Mouse (Mus musculus) left cerebral cortex, adult 9 months (tissue): ENCODE results near the gene Mapk10.
A peak's percentile ranks its signal among the peaks of the same experiment; 100 is the strongest.

Experiments
- DNase-seq, 2 experiments: peaks; one replicate each; pipeline ENCODE4 v3.0.0; 2022; ENCODE audit warnings: low spot score in 2 of 2

The Mapk10 gene

DNA sequence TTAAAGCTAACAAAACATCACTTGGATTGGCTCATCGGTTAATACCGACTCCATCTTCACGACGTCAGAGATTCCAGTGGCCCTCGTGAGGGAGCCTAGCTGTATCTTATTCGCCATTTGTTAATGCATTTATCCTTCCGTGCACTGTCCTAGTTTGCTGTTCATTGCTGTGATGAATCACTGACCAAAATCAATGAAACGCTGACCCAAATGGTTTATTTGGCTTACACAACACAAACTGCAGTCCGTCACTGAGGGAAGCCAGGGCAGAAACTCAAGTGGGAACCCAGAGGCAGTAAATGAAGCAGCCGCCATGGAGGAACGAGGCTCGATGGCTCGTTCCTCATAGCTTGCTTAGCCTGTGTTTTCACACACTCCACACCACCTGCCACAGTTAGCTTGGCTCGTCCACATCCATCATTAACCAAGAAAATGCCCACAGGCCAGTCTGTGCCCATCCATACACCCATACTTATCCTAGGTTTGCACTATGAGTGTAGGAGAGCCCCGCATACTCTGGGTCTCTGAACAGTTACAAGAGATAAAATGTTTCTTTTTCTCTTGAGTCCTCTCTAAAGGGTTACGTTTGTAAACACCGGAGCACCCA, 140.0 kb downstream of the Mapk10 start:
- DNase-seq = no peak

GRCm38 (mm10) chr5:103050319-103050916, 160.7 kb downstream of the Mapk10 start:
- DNase-seq = no peak

DNA sequence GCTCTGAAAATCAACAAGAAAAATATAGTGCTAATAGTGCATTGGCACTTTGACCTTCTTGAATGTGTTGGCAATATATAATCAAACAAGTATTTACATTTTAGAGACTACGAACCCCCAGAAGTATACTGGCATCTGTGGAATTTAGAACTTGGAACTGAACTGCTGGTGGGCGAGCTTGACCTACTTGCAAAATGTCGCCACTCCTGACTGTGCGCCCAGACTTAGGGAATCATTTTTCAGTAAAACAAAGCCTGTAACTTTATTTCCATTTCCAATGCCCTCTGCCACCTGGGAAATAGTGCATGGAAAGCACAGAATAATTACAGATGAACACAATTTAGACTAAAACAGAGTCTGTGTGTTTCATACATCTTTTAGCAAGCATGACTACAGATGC, 163.1 kb downstream of the Mapk10 start:
- DNase-seq = no peak

DNA sequence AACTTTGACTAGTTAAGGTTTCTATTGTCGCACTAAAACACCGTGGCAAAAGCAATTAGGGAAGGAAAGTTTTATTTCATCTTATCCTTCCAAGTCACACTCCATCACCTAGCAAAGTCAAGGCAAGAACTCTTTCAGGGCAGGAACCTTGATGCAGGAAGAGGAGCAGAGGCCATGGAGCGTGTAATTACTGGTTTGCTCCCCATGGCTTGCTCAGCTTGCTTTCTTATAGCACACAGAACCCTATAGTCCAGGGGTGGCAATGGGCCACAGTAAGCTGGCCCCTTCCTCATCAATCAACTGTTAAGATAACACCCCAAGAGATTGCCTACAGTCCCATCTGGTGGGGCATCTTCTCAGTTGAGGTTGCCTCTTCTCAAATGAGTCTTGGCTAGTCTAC, 173.4 kb downstream of the Mapk10 start:
- no peak for DNase-seq

DNA sequence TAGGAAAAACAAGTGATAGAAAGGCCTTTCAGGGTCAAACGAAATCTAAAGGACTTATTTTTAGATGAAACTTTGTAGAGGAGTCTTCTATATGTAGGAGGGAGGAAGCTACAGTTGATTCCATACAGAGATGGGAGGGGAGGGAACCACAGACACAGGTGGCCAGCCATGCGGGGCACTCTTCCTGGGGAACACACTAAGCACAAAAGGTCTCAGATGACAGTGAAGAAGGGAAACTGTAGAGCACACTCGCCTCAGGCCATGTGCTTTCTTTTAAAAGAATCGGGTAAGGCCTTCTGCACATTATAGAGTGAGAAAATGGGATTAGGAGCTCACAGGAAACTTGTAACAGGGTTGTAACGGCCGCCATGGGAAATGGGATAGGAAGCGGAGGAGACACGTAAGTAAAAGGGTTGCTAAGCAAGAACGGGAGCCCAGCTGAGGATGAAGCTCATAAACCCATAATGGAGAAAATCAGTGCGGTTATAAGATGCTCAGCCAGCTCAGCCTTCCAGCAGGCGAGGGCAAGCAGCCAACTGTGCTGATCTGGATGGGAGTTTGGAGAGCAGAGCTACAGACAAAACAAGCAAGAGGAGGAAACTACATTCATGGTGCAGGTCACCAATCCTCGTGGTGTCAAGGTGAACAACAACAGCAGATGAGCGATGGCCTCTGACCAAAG, 182.1 kb downstream of the Mapk10 start:
- peak in 1 of 2 experiments; percentile 75 for DNase-seq

- peak in 1 of 2 experiments; percentile 55 for DNase-seq
These were observed 188.5 kb downstream of the Mapk10 start for GRCm38 (mm10) chr5:103022504-103023172.

DNA sequence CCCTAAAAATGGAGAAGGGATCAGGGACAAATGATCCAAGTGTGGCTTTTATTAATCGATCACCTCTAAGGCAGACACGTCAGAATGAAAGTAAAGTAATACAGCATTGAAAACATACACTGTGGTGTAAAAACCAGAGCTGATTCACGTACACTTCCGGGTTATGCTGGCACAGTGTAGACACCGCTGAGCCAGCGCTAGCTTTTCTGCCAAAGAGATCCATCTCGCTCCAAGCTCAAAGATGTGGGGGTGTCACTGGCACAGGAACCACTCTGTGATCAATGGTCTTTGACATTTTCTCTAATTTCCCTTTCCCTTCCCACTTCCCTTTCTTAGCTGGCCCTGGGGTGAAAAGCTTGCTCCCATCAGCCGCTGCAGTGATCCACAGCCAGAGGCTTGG, 189.7 kb downstream of the Mapk10 start:
- DNase-seq = no peak

GRCm38 (mm10) chr5:103020954-103021353, 190.2 kb downstream of the Mapk10 start:
- DNase-seq = no peak

- no peak for DNase-seq
These were observed 191.0 kb downstream of the Mapk10 start for GRCm38 (mm10) chr5:103020127-103020526.

DNA sequence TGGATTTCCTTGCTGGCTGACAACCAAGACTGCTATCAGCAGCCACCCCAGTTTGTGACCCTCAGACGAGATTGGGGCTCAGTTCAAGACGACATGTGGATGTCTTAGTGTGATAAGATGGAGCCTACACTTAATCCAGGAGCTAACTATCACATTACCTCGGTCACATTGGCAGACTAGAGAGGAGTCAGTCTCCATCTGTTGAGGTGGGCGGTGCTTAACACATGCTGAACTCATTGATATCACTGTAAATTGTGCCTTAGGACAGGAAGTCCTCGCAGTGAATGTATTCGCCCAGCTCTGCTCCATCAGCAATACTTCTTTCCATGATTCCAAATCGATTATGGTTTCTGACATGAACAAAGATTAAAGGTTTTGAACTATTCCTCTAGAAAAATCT, 193.5 kb downstream of the Mapk10 start:
- no peak for DNase-seq

DNA sequence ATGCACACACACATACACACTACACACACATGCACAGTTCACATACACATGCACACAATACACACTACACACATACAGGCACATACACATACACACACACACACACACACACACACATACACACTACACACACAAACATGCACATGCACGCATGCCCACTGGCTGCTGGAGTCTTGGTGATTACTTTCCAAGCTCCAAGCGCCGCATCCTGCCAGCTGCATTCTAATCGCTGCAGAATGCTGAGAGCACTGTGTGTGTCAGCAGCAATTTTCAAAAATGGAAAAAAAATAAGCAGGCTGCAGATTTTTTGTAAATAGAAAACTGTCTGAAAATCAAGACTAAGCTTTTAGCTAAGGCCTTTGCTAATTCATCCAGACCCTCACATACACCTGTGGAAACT, 196.8 kb downstream of the Mapk10 start:
- DNase-seq = no peak

DNA sequence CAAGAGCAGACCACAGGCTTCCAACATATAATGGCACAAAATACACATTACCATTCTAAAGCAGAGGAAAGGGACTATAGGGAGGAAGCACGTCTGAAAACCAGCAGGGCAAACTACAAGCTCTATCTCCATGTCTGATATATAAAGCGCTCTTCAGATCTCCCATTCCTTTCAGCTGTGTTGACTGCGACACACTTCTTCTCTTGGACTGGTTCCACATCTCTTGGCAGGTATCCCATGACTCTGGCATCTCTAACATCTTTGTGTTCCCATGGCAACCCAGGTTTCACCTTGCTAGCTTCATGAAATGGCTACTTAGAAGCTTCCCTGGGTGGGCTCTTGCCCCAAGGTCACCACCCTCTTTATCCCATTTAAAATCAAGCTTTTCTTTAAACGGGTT, 202.2 kb downstream of the Mapk10 start:
- peak in 1 of 2 experiments; percentile 65 for DNase-seq

GRCm38 (mm10) chr5:103002116-103002515, 209.0 kb downstream of the Mapk10 start:
- no peak for DNase-seq

- no peak for DNase-seq
These were observed 210.6 kb downstream of the Mapk10 start for GRCm38 (mm10) chr5:103000572-103000971.

DNA sequence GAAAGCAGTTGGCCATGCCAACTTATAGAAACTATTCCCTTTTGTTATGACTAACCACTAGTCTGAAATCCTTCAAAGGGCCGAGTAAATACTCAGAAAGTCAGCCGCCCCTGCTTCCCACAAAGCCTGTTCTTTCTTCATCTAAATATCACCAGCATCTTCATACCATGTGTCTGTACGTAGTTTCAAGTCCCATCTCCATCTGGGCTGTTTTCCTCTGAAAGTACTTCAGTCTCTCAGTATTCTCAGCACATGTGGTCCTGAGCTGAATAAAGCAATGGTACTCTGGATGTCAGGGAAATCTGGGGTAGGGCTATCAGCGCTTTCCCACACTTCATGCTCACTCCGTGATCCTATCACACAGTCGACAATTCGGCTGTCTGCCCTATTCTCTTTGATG, 212.6 kb downstream of the Mapk10 start:
- DNase-seq = no peak

GRCm38 (mm10) chr5:102997907-102998306, 213.2 kb downstream of the Mapk10 start:
- DNase-seq = no peak

DNA sequence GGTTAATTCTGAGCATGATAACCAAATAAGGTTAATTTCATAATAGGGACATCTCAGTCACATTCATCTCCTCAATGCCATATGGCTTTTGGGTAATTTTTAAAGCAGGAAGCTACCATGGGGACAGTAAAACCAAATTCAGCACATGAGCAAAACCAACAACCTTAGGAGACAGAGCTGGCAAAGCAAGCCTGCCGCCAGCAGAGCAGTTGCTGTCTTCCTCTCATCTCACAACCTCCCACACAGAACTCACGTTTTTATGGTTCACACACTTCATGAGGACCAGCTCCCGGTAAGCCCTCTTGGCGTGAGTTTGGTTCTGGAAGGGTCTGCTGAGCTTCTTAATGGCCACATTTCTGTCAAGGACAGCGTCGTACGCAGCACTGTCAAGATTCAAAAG, 214.8 kb downstream of the Mapk10 start:
- DNase-seq = no peak

GRCm38 (mm10) chr5:102995928-102996327, 215.2 kb downstream of the Mapk10 start:
- no peak for DNase-seq

DNA sequence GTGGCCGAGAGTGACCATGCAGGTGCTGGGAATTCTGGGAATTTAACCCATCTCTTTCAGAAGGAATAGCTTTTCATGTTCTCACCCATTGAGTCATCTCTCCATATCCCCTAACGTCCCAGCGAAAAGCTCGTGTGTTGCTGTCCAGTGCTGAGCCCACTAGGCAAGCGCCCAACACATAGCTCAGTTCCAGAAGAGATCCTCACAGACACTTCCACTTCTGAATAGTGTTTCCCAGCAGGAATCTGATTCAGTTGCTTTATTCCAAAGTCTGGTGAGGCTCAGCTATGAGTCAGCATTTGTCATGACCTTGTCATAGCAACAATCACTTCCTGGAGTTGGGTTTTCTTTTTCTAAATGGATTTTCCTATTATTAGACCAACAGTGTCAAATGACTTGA, 217.2 kb downstream of the Mapk10 start:
- DNase-seq = no peak

DNA sequence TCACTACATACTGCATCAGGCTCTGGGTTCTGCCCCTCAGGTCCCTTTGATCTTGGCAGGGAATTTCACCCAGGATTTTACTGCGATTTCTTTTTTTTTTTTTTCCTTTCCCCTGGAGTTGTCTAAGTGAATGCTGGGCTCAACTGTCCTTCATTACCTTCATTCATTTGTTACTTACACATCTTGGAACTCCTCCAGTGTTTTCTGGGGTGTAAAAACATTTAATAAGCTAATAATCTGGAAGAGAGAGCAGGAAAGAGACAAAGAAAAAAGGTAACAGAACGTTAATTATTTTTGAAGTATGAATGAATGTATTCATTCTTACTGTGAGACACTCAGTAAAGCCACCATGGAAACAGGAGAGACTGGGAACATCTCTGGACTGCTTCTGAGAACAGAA, 219.4 kb downstream of the Mapk10 start:
- DNase-seq = no peak

- no peak for DNase-seq
These were observed 232.8 kb downstream of the Mapk10 start for GRCm38 (mm10) chr5:102978382-102978781.

DNA sequence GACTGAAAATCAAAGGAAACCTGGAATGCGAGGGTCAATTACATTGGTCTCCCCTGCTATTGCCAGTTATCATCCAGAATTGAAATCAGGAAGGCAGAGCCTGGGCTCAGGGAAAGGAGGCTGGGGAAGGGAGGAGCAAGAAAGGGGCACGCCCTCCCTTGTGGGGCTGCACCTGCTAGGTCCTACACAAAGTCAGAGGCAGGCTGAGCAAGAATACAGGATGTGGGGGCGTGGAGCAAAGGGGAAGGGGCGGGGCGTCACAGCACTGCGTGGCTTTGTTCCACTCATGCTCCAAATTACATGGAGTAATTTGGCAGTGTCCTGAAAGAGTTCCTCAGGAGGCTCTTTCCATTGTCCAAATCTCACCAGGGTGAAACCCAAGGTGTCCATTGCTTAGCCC, 234.0 kb downstream of the Mapk10 start:
- DNase-seq = no peak

- DNase-seq = no peak
These were observed 234.6 kb downstream of the Mapk10 start for GRCm38 (mm10) chr5:102976540-102976939.
